Mouse (Mus musculus): Measurements from ENCODE around the gene Pip5k1c. TPM values are rescaled to one million over a fixed set of nuclear protein-coding genes. Genes with fewer than 3 reads are reported as not detected.

Pip5k1c gene
- polyA plus RNA-seq, 1 experiment from 2014 or later, result 132 TPM

- Histone ChIP-seq H3K4me1 (ENCODE audit: control insufficient read depth, insufficient read depth, low read length) (no peaks in the 10 kb centered on the region), H3K9me3 (ENCODE audit: control insufficient read depth, low read length) (no peaks in the 10 kb centered on the region), H3K4me2 (ENCODE audit: low read length) (no peak overlapping the region), H3K9ac (replicated peaks; ENCODE audit: low read length) (no peak overlapping the region), H3K36me3 (ENCODE audit: control insufficient read depth, insufficient read depth, low read length) (peaks cover 99% of the 10 kb centered on the region), H3K27ac (replicated peaks; ENCODE audit: low read depth, low read length) (no peak overlapping the region), H3K27me3 (ENCODE audit: control insufficient read depth, insufficient read depth, low read length) (no peaks in the 10 kb centered on the region), H3K4me3 (replicated peaks; ENCODE audit: low read depth, low read length) (no peak overlapping the region)
- 96% methylated on average over 13 of the region's 13 CpGs for WGBS
- DNase-seq (no peak), ATAC-seq (ENCODE audit: low FRiP score, low TSS enrichment) (no peak)
Measured at GRCm38 (mm10) chr10:81313581-81313980, 20.8 kb downstream of the Pip5k1c start.

- H3K27ac ChIP-seq (replicated peaks; ENCODE audit: low read depth, low read length), result no peak overlapping the region
- 84% methylated on average over 7 of the region's 7 CpGs for WGBS
- no peaks in the 10 kb centered on the region for H3K27me3 ChIP-seq (ENCODE audit: control insufficient read depth, insufficient read depth, low read length)
Measured at GRCm38 (mm10) chr10:81314201-81314600, 21.4 kb downstream of the Pip5k1c start.

GRCm38 (mm10) chr10:81315587-81315986 lies 22.8 kb downstream of the Pip5k1c start:
- Histone ChIP-seq H3K27ac (replicated peaks; ENCODE audit: low read depth, low read length) (no peak overlapping the region), H3K4me1 (ENCODE audit: control insufficient read depth, insufficient read depth, low read length) (peaks cover 8% of the 10 kb centered on the region; the same call in 1 of the 2 replicates), H3K27me3 (ENCODE audit: control insufficient read depth, insufficient read depth, low read length) (no peaks in the 10 kb centered on the region), H3K4me3 (replicated peaks; ENCODE audit: low read depth, low read length) (no peak overlapping the region), H3K9me3 (ENCODE audit: control insufficient read depth, low read length) (no peaks in the 10 kb centered on the region), H3K9ac (replicated peaks; ENCODE audit: low read length) (no peak overlapping the region), H3K4me2 (ENCODE audit: low read length) (no peak overlapping the region), H3K36me3 (ENCODE audit: control insufficient read depth, insufficient read depth, low read length) (peaks cover 79% of the 10 kb centered on the region)
- ATAC-seq (ENCODE audit: low FRiP score, low TSS enrichment) (no peak), DNase-seq (no peak)
- 93% methylated on average over 16 of the region's 16 CpGs for WGBS

More at GRCm38 (mm10) chr10:81314201-81314600, 21.4 kb downstream of the Pip5k1c start:
- no peak overlapping the region for H3K4me3 ChIP-seq (replicated peaks; ENCODE audit: low read depth, low read length)
- H3K9me3 ChIP-seq (ENCODE audit: control insufficient read depth, low read length), result no peaks in the 10 kb centered on the region
- no peak overlapping the region for H3K9ac ChIP-seq (replicated peaks; ENCODE audit: low read length)
- DNase-seq (no peak), ATAC-seq (ENCODE audit: low FRiP score, low TSS enrichment) (no peak)
- no peaks in the 10 kb centered on the region; the same call in 1 of the 2 replicates for H3K4me1 ChIP-seq (ENCODE audit: control insufficient read depth, insufficient read depth, low read length)
- no peak overlapping the region for H3K4me2 ChIP-seq (ENCODE audit: low read length)
- peaks cover 93% of the 10 kb centered on the region for H3K36me3 ChIP-seq (ENCODE audit: control insufficient read depth, insufficient read depth, low read length)

- 35% methylated on average over 16 of the region's 16 CpGs for WGBS
- H3K4me2 ChIP-seq (ENCODE audit: low read length), result no peak overlapping the region
- H3K9ac ChIP-seq (replicated peaks; ENCODE audit: low read length), result no peak overlapping the region
- H3K4me3 ChIP-seq (replicated peaks; ENCODE audit: low read depth, low read length), result no peak overlapping the region
- DNase-seq (peak; percentile 57), ATAC-seq (ENCODE audit: low FRiP score, low TSS enrichment) (no peak)
- H3K27ac ChIP-seq (replicated peaks; ENCODE audit: low read depth, low read length), result no peak overlapping the region
- H3K27me3 ChIP-seq (ENCODE audit: control insufficient read depth, insufficient read depth, low read length), result no peaks in the 10 kb centered on the region
- H3K9me3 ChIP-seq (ENCODE audit: control insufficient read depth, low read length), result no peaks in the 10 kb centered on the region
- H3K4me1 ChIP-seq (ENCODE audit: control insufficient read depth, insufficient read depth, low read length), result peaks cover 9% of the 10 kb centered on the region
- peaks cover 70% of the 10 kb centered on the region for H3K36me3 ChIP-seq (ENCODE audit: control insufficient read depth, insufficient read depth, low read length)
Measured at GRCm38 (mm10) chr10:81316338-81317060, 23.7 kb downstream of the Pip5k1c start.

GRCm38 (mm10) chr10:81317273-81317672 lies 24.5 kb downstream of the Pip5k1c start:
- Histone ChIP-seq H3K4me2 (ENCODE audit: low read length) (no peak overlapping the region), H3K9me3 (ENCODE audit: control insufficient read depth, low read length) (no peaks in the 10 kb centered on the region)

GRCm38 (mm10) chr10:81318589-81319329 lies 26.0 kb downstream of the Pip5k1c start:
- H3K4me3 ChIP-seq (replicated peaks; ENCODE audit: low read depth, low read length), result no peak overlapping the region
- ATAC-seq (ENCODE audit: low FRiP score, low TSS enrichment) (no peak), DNase-seq (no peak)
- 94% methylated on average over 13 of the region's 13 CpGs for WGBS
- H3K36me3 ChIP-seq (ENCODE audit: control insufficient read depth, insufficient read depth, low read length), result peaks cover 62% of the 10 kb centered on the region
- H3K9ac ChIP-seq (replicated peaks; ENCODE audit: low read length), result peak overlapping the region; percentile 27; the same call in 1 of the 2 replicates
- H3K4me2 ChIP-seq (ENCODE audit: low read length), result peak overlapping the region; percentile 79
- H3K27me3 ChIP-seq (ENCODE audit: control insufficient read depth, insufficient read depth, low read length), result no peaks in the 10 kb centered on the region
- H3K9me3 ChIP-seq (ENCODE audit: control insufficient read depth, low read length), result no peaks in the 10 kb centered on the region
- H3K4me1 ChIP-seq (ENCODE audit: control insufficient read depth, insufficient read depth, low read length), result peaks cover 15% of the 10 kb centered on the region
- H3K27ac ChIP-seq (replicated peaks; ENCODE audit: low read depth, low read length), result peak overlapping the region; percentile 94; the same call in 1 of the 2 replicates

More at GRCm38 (mm10) chr10:81317273-81317672, 24.5 kb downstream of the Pip5k1c start:
- no peak overlapping the region for H3K4me3 ChIP-seq (replicated peaks; ENCODE audit: low read depth, low read length)
- H3K4me1 ChIP-seq (ENCODE audit: control insufficient read depth, insufficient read depth, low read length), result peaks cover 15% of the 10 kb centered on the region
- H3K27ac ChIP-seq (replicated peaks; ENCODE audit: low read depth, low read length), result no peak overlapping the region
- H3K27me3 ChIP-seq (ENCODE audit: control insufficient read depth, insufficient read depth, low read length), result no peaks in the 10 kb centered on the region
- no peak overlapping the region for H3K9ac ChIP-seq (replicated peaks; ENCODE audit: low read length)
- peaks cover 62% of the 10 kb centered on the region for H3K36me3 ChIP-seq (ENCODE audit: control insufficient read depth, insufficient read depth, low read length)
- WGBS, result 13% methylated on average over 19 of the region's 20 CpGs
- DNase-seq, result no peak
- ATAC-seq (ENCODE audit: low FRiP score, low TSS enrichment), result no peak

GRCm38 (mm10) chr10:81319330-81319699 lies 26.6 kb downstream of the Pip5k1c start:
- H3K9me3 ChIP-seq (ENCODE audit: control insufficient read depth, low read length), result no peaks in the 10 kb centered on the region
- DNase-seq (no peak), ATAC-seq (ENCODE audit: low FRiP score, low TSS enrichment) (no peak)
- H3K4me3 ChIP-seq (replicated peaks; ENCODE audit: low read depth, low read length), result peak overlapping the region; percentile 93
- peaks cover 62% of the 10 kb centered on the region for H3K36me3 ChIP-seq (ENCODE audit: control insufficient read depth, insufficient read depth, low read length)
- WGBS, result 44% methylated on average over 8 of the region's 8 CpGs
- H3K4me1 ChIP-seq (ENCODE audit: control insufficient read depth, insufficient read depth, low read length), result peaks cover 15% of the 10 kb centered on the region
- H3K27me3 ChIP-seq (ENCODE audit: control insufficient read depth, insufficient read depth, low read length), result no peaks in the 10 kb centered on the region
- peak overlapping the region; percentile 27; the same call in 1 of the 2 replicates for H3K9ac ChIP-seq (replicated peaks; ENCODE audit: low read length)
- peak overlapping the region; percentile 79 for H3K4me2 ChIP-seq (ENCODE audit: low read length)
- peak overlapping the region; percentile 94 for H3K27ac ChIP-seq (replicated peaks; ENCODE audit: low read depth, low read length)

GRCm38 (mm10) chr10:81319741-81320549 lies 27.2 kb downstream of the Pip5k1c start:
- peaks cover 15% of the 10 kb centered on the region for H3K4me1 ChIP-seq (ENCODE audit: control insufficient read depth, insufficient read depth, low read length)
- no peaks in the 10 kb centered on the region for H3K27me3 ChIP-seq (ENCODE audit: control insufficient read depth, insufficient read depth, low read length)
- H3K9ac ChIP-seq (replicated peaks; ENCODE audit: low read length), result peak overlapping the region; percentile 27; the same call in 1 of the 2 replicates
- ATAC-seq (ENCODE audit: low FRiP score, low TSS enrichment) (no peak), DNase-seq (peak; percentile 97)
- H3K9me3 ChIP-seq (ENCODE audit: control insufficient read depth, low read length), result no peaks in the 10 kb centered on the region
- H3K4me2 ChIP-seq (ENCODE audit: low read length), result peak overlapping the region; percentile 79
- H3K27ac ChIP-seq (replicated peaks; ENCODE audit: low read depth, low read length), result peak overlapping the region; percentile 94
- H3K4me3 ChIP-seq (replicated peaks; ENCODE audit: low read depth, low read length), result peak overlapping the region; percentile 93
- peaks cover 62% of the 10 kb centered on the region for H3K36me3 ChIP-seq (ENCODE audit: control insufficient read depth, insufficient read depth, low read length)
- 1% methylated on average over 38 of the region's 38 CpGs for WGBS
